23 mouse cellular contexts compared by ENCODE assay signal in the genomic region with DNA sequence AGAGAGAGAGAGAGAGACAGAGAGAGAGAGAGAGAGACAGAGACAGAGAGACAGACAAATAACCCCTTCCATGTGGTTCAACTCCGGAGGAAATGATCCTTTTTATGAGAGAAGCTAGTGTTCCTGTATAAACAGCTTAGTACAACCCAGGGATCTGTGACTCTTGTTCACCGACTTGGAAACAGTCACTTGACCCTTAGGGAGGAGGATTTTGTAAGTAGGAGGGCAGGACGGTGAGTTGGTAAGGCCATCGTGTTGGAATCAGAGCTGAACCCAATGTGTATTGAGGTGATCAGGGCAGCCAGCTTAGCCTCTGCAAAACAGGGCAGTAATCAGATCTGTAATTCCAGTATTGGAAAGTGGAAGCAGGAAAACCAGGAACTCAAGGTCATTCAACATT.
"Had no signal": no experiment of that assay in that cellular context is flagged by ENCODE, and none has a peak within 500 bp of the region (broad histone marks: within the 10 kb centered on the region; RNA-seq: fewer than 3 reads in every experiment).

No protein-coding gene starts in this region.

- H3K9me3 ChIP-seq: heart, embryonic 13.5 days; heart, embryonic 15.5 days; hindbrain, embryonic 13.5 days; hindbrain, embryonic 15.5 days; limb, embryonic 13.5 days; limb, embryonic 15.5 days; liver, embryonic 12.5 days had no signal

- H3K27me3 ChIP-seq: hindbrain, embryonic 15.5 days; limb, embryonic 15.5 days had no signal

- H3K27ac ChIP-seq: heart, adult 2 months; heart, embryonic 13.5 days; heart, embryonic 15.5 days; hindbrain, embryonic 13.5 days; hindbrain, embryonic 15.5 days; hindbrain, postnatal 0 days; limb, embryonic 13.5 days; limb, embryonic 15.5 days; liver, embryonic 12.5 days; liver, embryonic 14.5 days had no signal

- DNase-seq: gastrocnemius, postnatal 14 days; gastrocnemius, postnatal 36 days; heart, adult 11 months; heart, adult 2 months; heart, postnatal 14 days; heart, postnatal 36 days; kidney, adult 18-20 months; kidney, adult 9 months; kidney, postnatal 25 days; layer of hippocampus, adult 9-11 months; layer of hippocampus, postnatal 36 days; left cerebral cortex, postnatal 4 days had no signal

- ATAC-seq: hindbrain, postnatal 0 days; intestine, embryonic 16.5 days; liver, embryonic 12.5 days had no signal

- H3K4me2 ChIP-seq: heart, embryonic 11.5 days; heart, embryonic 13.5 days; heart, embryonic 15.5 days; hindbrain, embryonic 13.5 days; hindbrain, embryonic 15.5 days; limb, embryonic 13.5 days; limb, embryonic 15.5 days; liver, embryonic 12.5 days had no signal

- H3K9ac ChIP-seq: heart, embryonic 13.5 days; heart, embryonic 15.5 days; hindbrain, embryonic 13.5 days; hindbrain, embryonic 15.5 days; limb, embryonic 13.5 days; limb, embryonic 15.5 days; liver, embryonic 12.5 days; liver, embryonic 14.5 days had no signal

- H3K36me3 ChIP-seq: heart, embryonic 13.5 days; heart, embryonic 15.5 days; hindbrain, embryonic 13.5 days; hindbrain, embryonic 15.5 days; limb, embryonic 13.5 days; limb, embryonic 15.5 days; liver, embryonic 12.5 days had no signal

- H3K4me3 ChIP-seq: heart, adult 2 months; heart, embryonic 13.5 days; heart, embryonic 15.5 days; hindbrain, embryonic 13.5 days; hindbrain, embryonic 15.5 days; limb, embryonic 13.5 days; limb, embryonic 15.5 days; liver, embryonic 12.5 days had no signal

- H3K4me1 ChIP-seq: heart, embryonic 13.5 days; heart, embryonic 15.5 days; hindbrain, embryonic 13.5 days; hindbrain, embryonic 15.5 days; limb, embryonic 13.5 days; liver, embryonic 12.5 days had no signal
